Mouse (Mus musculus) kidney, adult 2 months (tissue): ENCODE results near the gene Spryd4.

Source experiments
- CTCF ChIP-seq: fragments of 200-500 bp; conservative IDR thresholded peaks from 2 replicates; pipeline ENCODE4 v1.5.1; 2011; ENCODE audit warnings: low read depth, mild to moderate bottlenecking, control low read depth, low read length, moderate library complexity, mixed read lengths; ENCODE audit not compliant: insufficient read depth, insufficient read length
- POLR2A ChIP-seq: fragments of 200-500 bp; IDR thresholded peaks from one replicate; pipeline ENCODE4 v1.6.1; 2011; ENCODE audit warnings: low read depth, low read length, control low read depth

GRCm38 (mm10) chr10:128237807-128238480, 26.3 kb upstream of the Spryd4 start:
- TF ChIP-seq CTCF = no peak
- TF ChIP-seq POLR2A = no peak
